Mouse (Mus musculus): Measurements from ENCODE around the gene Slc9a9. TPM values are rescaled to one million over a fixed set of nuclear protein-coding genes. Genes with fewer than 3 reads are reported as not detected.

Slc9a9 gene
- polyA plus RNA-seq, 1 experiment = 0.69 TPM

GRCm38 (mm10) chr9:94958382-94958781, 288.7 kb downstream of the Slc9a9 start:
- Histone ChIP-seq H3K4me3 (ENCODE audit: control insufficient read depth, low read depth, low read length) (no peak overlapping the region), H3K27ac (ENCODE audit: control insufficient read depth, insufficient read depth, low read depth, low read length) (no peak overlapping the region), H3K4me1 (ENCODE audit: control insufficient read depth, insufficient read depth, low read length) (no peaks in the 10 kb centered on the region), H3K36me3 (ENCODE audit: control insufficient read depth, insufficient read depth, low read length) (no peaks in the 10 kb centered on the region), H3K27me3 (ENCODE audit: control insufficient read depth, insufficient read depth, low read length) (no peaks in the 10 kb centered on the region)
- TF ChIP-seq POLR2A (IDR thresholded peaks at IDR 0.05; ENCODE audit: control insufficient read depth, low read depth, low read length) (no peak), CTCF (IDR thresholded peaks at IDR 0.05; ENCODE audit: control insufficient read depth, insufficient read depth, insufficient replicate concordance, low read depth, low read length) (no peak)

- Histone ChIP-seq H3K4me3 (ENCODE audit: control insufficient read depth, low read depth, low read length) (no peak overlapping the region), H3K27ac (ENCODE audit: control insufficient read depth, insufficient read depth, low read depth, low read length) (no peak overlapping the region), H3K36me3 (ENCODE audit: control insufficient read depth, insufficient read depth, low read length) (no peaks in the 10 kb centered on the region), H3K4me1 (ENCODE audit: control insufficient read depth, insufficient read depth, low read length) (no peaks in the 10 kb centered on the region), H3K27me3 (ENCODE audit: control insufficient read depth, insufficient read depth, low read length) (no peaks in the 10 kb centered on the region)
- TF ChIP-seq POLR2A (IDR thresholded peaks at IDR 0.05; ENCODE audit: control insufficient read depth, low read depth, low read length) (no peak), CTCF (IDR thresholded peaks at IDR 0.05; ENCODE audit: control insufficient read depth, insufficient read depth, insufficient replicate concordance, low read depth, low read length) (no peak)
Measured at GRCm38 (mm10) chr9:94968596-94969120, 298.9 kb downstream of the Slc9a9 start.

GRCm38 (mm10) chr9:94969131-94969530, 299.4 kb downstream of the Slc9a9 start:
- Histone ChIP-seq H3K27me3 (ENCODE audit: control insufficient read depth, insufficient read depth, low read length) (no peaks in the 10 kb centered on the region), H3K36me3 (ENCODE audit: control insufficient read depth, insufficient read depth, low read length) (no peaks in the 10 kb centered on the region), H3K4me3 (ENCODE audit: control insufficient read depth, low read depth, low read length) (no peak overlapping the region), H3K27ac (ENCODE audit: control insufficient read depth, insufficient read depth, low read depth, low read length) (no peak overlapping the region), H3K4me1 (ENCODE audit: control insufficient read depth, insufficient read depth, low read length) (no peaks in the 10 kb centered on the region)
- no peak for TF ChIP-seq POLR2A (IDR thresholded peaks at IDR 0.05; ENCODE audit: control insufficient read depth, low read depth, low read length)
- no peak for TF ChIP-seq CTCF (IDR thresholded peaks at IDR 0.05; ENCODE audit: control insufficient read depth, insufficient read depth, insufficient replicate concordance, low read depth, low read length)

GRCm38 (mm10) chr9:94972021-94972420, 302.3 kb downstream of the Slc9a9 start:
- Histone ChIP-seq H3K27ac (ENCODE audit: control insufficient read depth, insufficient read depth, low read depth, low read length) (no peak overlapping the region), H3K4me1 (ENCODE audit: control insufficient read depth, insufficient read depth, low read length) (no peaks in the 10 kb centered on the region), H3K4me3 (ENCODE audit: control insufficient read depth, low read depth, low read length) (no peak overlapping the region), H3K36me3 (ENCODE audit: control insufficient read depth, insufficient read depth, low read length) (no peaks in the 10 kb centered on the region), H3K27me3 (ENCODE audit: control insufficient read depth, insufficient read depth, low read length) (no peaks in the 10 kb centered on the region)
- no peak for TF ChIP-seq POLR2A (IDR thresholded peaks at IDR 0.05; ENCODE audit: control insufficient read depth, low read depth, low read length)
- TF ChIP-seq CTCF (IDR thresholded peaks at IDR 0.05; ENCODE audit: control insufficient read depth, insufficient read depth, insufficient replicate concordance, low read depth, low read length) = no peak

GRCm38 (mm10) chr9:94972693-94973092, 303.0 kb downstream of the Slc9a9 start:
- Histone ChIP-seq H3K4me1 (ENCODE audit: control insufficient read depth, insufficient read depth, low read length) (no peaks in the 10 kb centered on the region), H3K27me3 (ENCODE audit: control insufficient read depth, insufficient read depth, low read length) (no peaks in the 10 kb centered on the region)
- TF ChIP-seq CTCF (IDR thresholded peaks at IDR 0.05; ENCODE audit: control insufficient read depth, insufficient read depth, insufficient replicate concordance, low read depth, low read length) (no peak), POLR2A (IDR thresholded peaks at IDR 0.05; ENCODE audit: control insufficient read depth, low read depth, low read length) (no peak)

GRCm38 (mm10) chr9:94976191-94976590, 306.5 kb downstream of the Slc9a9 start:
- Histone ChIP-seq H3K27me3 (ENCODE audit: control insufficient read depth, insufficient read depth, low read length) (no peaks in the 10 kb centered on the region), H3K4me3 (ENCODE audit: control insufficient read depth, low read depth, low read length) (no peak overlapping the region), H3K27ac (ENCODE audit: control insufficient read depth, insufficient read depth, low read depth, low read length) (no peak overlapping the region), H3K36me3 (ENCODE audit: control insufficient read depth, insufficient read depth, low read length) (no peaks in the 10 kb centered on the region), H3K4me1 (ENCODE audit: control insufficient read depth, insufficient read depth, low read length) (no peaks in the 10 kb centered on the region)
- TF ChIP-seq CTCF (IDR thresholded peaks at IDR 0.05; ENCODE audit: control insufficient read depth, insufficient read depth, insufficient replicate concordance, low read depth, low read length) (no peak), POLR2A (IDR thresholded peaks at IDR 0.05; ENCODE audit: control insufficient read depth, low read depth, low read length) (no peak)

More at GRCm38 (mm10) chr9:94972693-94973092, 303.0 kb downstream of the Slc9a9 start:
- Histone ChIP-seq H3K36me3 (ENCODE audit: control insufficient read depth, insufficient read depth, low read length) (no peaks in the 10 kb centered on the region), H3K27ac (ENCODE audit: control insufficient read depth, insufficient read depth, low read depth, low read length) (no peak overlapping the region), H3K4me3 (ENCODE audit: control insufficient read depth, low read depth, low read length) (no peak overlapping the region)

- no peaks in the 10 kb centered on the region for H3K4me1 ChIP-seq (ENCODE audit: control insufficient read depth, insufficient read depth, low read length)
- no peak overlapping the region for H3K4me3 ChIP-seq (ENCODE audit: control insufficient read depth, low read depth, low read length)
- TF ChIP-seq POLR2A (IDR thresholded peaks at IDR 0.05; ENCODE audit: control insufficient read depth, low read depth, low read length) (no peak), CTCF (IDR thresholded peaks at IDR 0.05; ENCODE audit: control insufficient read depth, insufficient read depth, insufficient replicate concordance, low read depth, low read length) (no peak)
- no peak overlapping the region for H3K27ac ChIP-seq (ENCODE audit: control insufficient read depth, insufficient read depth, low read depth, low read length)
- no peaks in the 10 kb centered on the region for H3K27me3 ChIP-seq (ENCODE audit: control insufficient read depth, insufficient read depth, low read length)
- H3K36me3 ChIP-seq (ENCODE audit: control insufficient read depth, insufficient read depth, low read length) = no peaks in the 10 kb centered on the region
Measured at GRCm38 (mm10) chr9:94993575-94993974, 323.9 kb downstream of the Slc9a9 start.
